Mouse (Mus musculus) neural tube, embryonic 12.5 days (tissue): Measurements from ENCODE around the gene Plpp2. TPM values are rescaled to one million over a fixed set of nuclear protein-coding genes. Genes with fewer than 3 reads are reported as not detected.

Source experiments
- ATAC-seq: fragments of 200-750 bp; cut with Nextera tagmentation; 2 replicates; pipeline ENCODE4 v1.8.0; 2017; ENCODE audit warnings: low read depth, mild to moderate bottlenecking, moderate TSS enrichment, moderate library complexity; ENCODE audit not compliant: low FRiP score
- H3K27ac ChIP-seq: fragments of 300-500 bp; sonication (generic); 2 replicates; pipeline ENCODE4 v1.5.1; 2016
- H3K27me3 ChIP-seq: fragments of 300-500 bp; sonication (generic); replicated peaks from 2 replicates; pipeline ENCODE4 v1.6.1; 2016; ENCODE audit warnings: mild to moderate bottlenecking
- H3K36me3 ChIP-seq: fragments of 300-500 bp; sonication (generic); 2 replicates; pipeline ENCODE4 v1.6.1; 2016; ENCODE audit warnings: mild to moderate bottlenecking
- H3K4me1 ChIP-seq: fragments of 300-500 bp; sonication (generic); 2 replicates; pipeline ENCODE4 v1.6.1; 2016
- H3K4me2 ChIP-seq: fragments of 300-500 bp; sonication (generic); replicated peaks from 2 replicates; pipeline ENCODE4 v1.6.1; 2016; ENCODE audit warnings: mild to moderate bottlenecking
- H3K4me3 ChIP-seq: fragments of 300-500 bp; sonication (generic); 2 replicates; pipeline ENCODE4 v1.5.1; 2016
- H3K9ac ChIP-seq: fragments of 300-500 bp; sonication (generic); 2 replicates; pipeline ENCODE4 v1.6.1; 2016; ENCODE audit warnings: mild to moderate bottlenecking
- H3K9me3 ChIP-seq: fragments of 300-500 bp; sonication (generic); 2 replicates; pipeline ENCODE4 v1.6.1; 2016; ENCODE audit warnings: mild to moderate bottlenecking
- WGBS: fragments of 180-500 bp; shearing (Covaris S2); methylation state at CpG from one replicate; pipeline ENCODE4 v1.1.7; 2016; 5-methylcytosine and 5-hydroxymethylcytosine counted together
- polyA plus RNA-seq: library from polyadenylated mRNA; unstranded; fragments of >200 nt; fragmentation: Nextera tagmentation; extraction: Ambion mirVana; gene quantifications from 2 replicates; pipeline ENCODE4 v1.2.1, GENCODE M21; 2016

Plpp2 gene
- polyA plus RNA-seq, 1 experiment from 2014 or later = 17.9 TPM

- H3K27me3 ChIP-seq = no peaks in the 10 kb centered on the region
- H3K4me2 ChIP-seq = no peak overlapping the region
- no peaks in the 10 kb centered on the region for H3K36me3 ChIP-seq
- H3K4me3 ChIP-seq = no peak overlapping the region
- no peak for ATAC-seq
- no peak overlapping the region for H3K9ac ChIP-seq
- WGBS = 89% methylated on average over 5 of the region's 5 CpGs
- H3K27ac ChIP-seq = no peak overlapping the region
- peaks cover 4% of the 10 kb centered on the region; the same call in 1 of the 2 replicates for H3K9me3 ChIP-seq
- H3K4me1 ChIP-seq = no peaks in the 10 kb centered on the region
Observed at GRCm38 (mm10) chr10:79569921-79570320, 36.3 kb upstream of the Plpp2 start.

- WGBS = 87% methylated on average over 2 of the region's 2 CpGs
Observed at GRCm38 (mm10) chr10:79559716-79560115, 26.1 kb upstream of the Plpp2 start.

DNA sequence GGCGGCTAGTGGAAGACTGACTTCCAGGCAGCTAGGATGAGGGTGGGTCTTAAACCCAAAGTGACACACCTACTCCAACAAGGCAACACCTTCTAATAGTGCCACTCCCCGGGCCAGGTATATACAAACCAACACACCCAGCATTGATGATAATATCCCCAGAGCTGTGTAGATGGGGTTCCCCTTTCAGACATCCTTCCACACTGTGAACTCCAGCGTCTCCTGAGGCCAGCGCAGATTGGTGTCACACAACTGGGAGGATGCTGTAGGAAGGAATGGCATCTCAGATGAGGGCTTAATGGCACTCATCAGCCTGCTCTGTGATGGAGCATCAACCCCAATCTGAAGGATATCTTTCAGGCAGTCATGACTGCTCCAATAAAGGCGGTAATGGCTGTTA, 23.9 kb upstream of the Plpp2 start:
- ATAC-seq = no peak

More at GRCm38 (mm10) chr10:79559716-79560115, 26.1 kb upstream of the Plpp2 start:
- Histone ChIP-seq H3K4me1 (no peaks in the 10 kb centered on the region; the same call in 1 of the 2 replicates), H3K9me3 (peaks cover 5% of the 10 kb centered on the region; the same call in 1 of the 2 replicates), H3K4me2 (no peak overlapping the region), H3K36me3 (no peaks in the 10 kb centered on the region), H3K9ac (no peak overlapping the region), H3K27me3 (no peaks in the 10 kb centered on the region), H3K27ac (no peak overlapping the region), H3K4me3 (no peak overlapping the region)
- no peak for ATAC-seq

DNA sequence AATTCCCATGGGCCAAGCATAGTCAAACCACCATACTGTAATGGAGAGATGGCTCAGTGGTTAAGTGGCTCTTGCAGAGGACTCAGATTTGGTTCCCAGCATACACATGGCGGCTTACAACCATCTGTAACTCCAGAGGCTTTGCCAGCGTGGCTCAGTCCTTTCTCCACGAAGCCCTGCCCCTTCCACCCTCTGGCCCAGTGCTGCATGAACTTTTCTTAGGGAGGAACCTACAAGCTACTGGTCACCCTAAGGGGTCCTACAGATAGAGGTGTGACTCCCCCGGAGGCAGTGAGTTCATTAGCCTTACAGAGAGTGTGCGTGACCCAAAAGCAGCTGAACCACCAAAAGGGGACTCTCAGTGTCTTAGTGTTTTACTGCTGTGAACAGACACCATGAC, 23.4 kb upstream of the Plpp2 start:
- no peaks in the 10 kb centered on the region for H3K27me3 ChIP-seq
- H3K4me1 ChIP-seq = peaks cover 22% of the 10 kb centered on the region
- H3K36me3 ChIP-seq = no peaks in the 10 kb centered on the region
- WGBS = 93% methylated on average over 5 of the region's 5 CpGs
- H3K4me3 ChIP-seq = no peak overlapping the region
- H3K27ac ChIP-seq = no peak overlapping the region
- H3K4me2 ChIP-seq = no peak overlapping the region
- H3K9ac ChIP-seq = no peak overlapping the region
- no peak for ATAC-seq
- no peaks in the 10 kb centered on the region for H3K9me3 ChIP-seq

More for the DNA sequence above, 23.9 kb upstream of the Plpp2 start:
- no peaks in the 10 kb centered on the region for H3K27me3 ChIP-seq
- no peak overlapping the region for H3K27ac ChIP-seq
- no peak overlapping the region for H3K4me3 ChIP-seq
- H3K9me3 ChIP-seq = no peaks in the 10 kb centered on the region
- H3K4me2 ChIP-seq = no peak overlapping the region
- H3K4me1 ChIP-seq = peaks cover 18% of the 10 kb centered on the region
- H3K36me3 ChIP-seq = no peaks in the 10 kb centered on the region
- no peak overlapping the region for H3K9ac ChIP-seq
- WGBS = 93% methylated on average over 5 of the region's 5 CpGs

DNA sequence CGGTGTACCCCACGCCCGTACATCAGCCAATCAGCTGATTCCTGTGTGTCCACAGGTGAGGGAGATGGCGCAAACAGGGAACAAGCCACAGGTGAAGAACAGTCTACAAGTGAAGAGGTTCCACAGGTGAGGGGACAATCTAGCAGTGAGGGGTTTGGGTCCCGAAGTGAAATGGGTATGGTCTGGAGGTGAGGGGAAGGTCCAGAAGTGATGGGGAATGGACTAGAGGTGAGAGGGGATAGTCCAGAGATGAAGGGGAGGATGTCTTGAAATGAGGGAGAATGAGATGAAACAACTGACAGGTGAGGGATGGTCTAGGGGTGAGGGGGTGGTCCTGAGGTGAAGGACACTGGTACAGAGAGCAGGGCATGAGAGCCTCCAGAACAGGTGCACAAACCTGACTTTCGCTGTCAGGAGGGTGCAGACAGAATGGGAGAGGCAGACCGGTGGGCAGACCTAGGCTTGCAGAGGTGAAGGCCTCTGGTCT, 21.7 kb upstream of the Plpp2 start:
- H3K4me1 ChIP-seq = peaks cover 22% of the 10 kb centered on the region
- H3K36me3 ChIP-seq = peaks cover under 1% of the 10 kb centered on the region
- no peaks in the 10 kb centered on the region for H3K27me3 ChIP-seq
- peak overlapping the region; percentile 90 for H3K4me2 ChIP-seq
- ATAC-seq = peak; percentile 14; the same call in 1 of the 2 replicates
- H3K9ac ChIP-seq = peak overlapping the region; percentile 94
- H3K4me3 ChIP-seq = peak overlapping the region; percentile 95
- no peaks in the 10 kb centered on the region for H3K9me3 ChIP-seq
- 25% methylated on average over 7 of the region's 7 CpGs for WGBS
- H3K27ac ChIP-seq = no peak overlapping the region

GRCm38 (mm10) chr10:79554330-79555237, 21.0 kb upstream of the Plpp2 start, which contains the start of gene Mier2:
Gene Mier2, minus strand, starts transcription at chr10:79555199.
- ATAC-seq = peak; percentile 87
- H3K4me3 ChIP-seq = peak within 1 kb of the TSS; percentile 95
- H3K27me3 ChIP-seq = no peaks in the 10 kb centered on the region
- peak within 1 kb of the TSS; percentile 94 for H3K9ac ChIP-seq
- H3K4me1 ChIP-seq = peaks cover 22% of the 10 kb centered on the region
- peak within 1 kb of the TSS; percentile 90 for H3K4me2 ChIP-seq
- WGBS = under 1% methylated on average over 102 of the region's 108 CpGs
- H3K9me3 ChIP-seq = no peaks in the 10 kb centered on the region
- peaks cover 8% of the 10 kb centered on the region for H3K36me3 ChIP-seq
- 0 out of 2 replicates have a peak within 1 kb of the TSS, but pooled peaks have one; percentile 46 for H3K27ac ChIP-seq

GRCm38 (mm10) chr10:79553691-79554090, 20.1 kb upstream of the Plpp2 start:
- WGBS = 44% methylated on average over 10 of the region's 10 CpGs
- ATAC-seq = 0 out of 2 replicates have a peak, but pooled peaks have one; percentile 3
- H3K9me3 ChIP-seq = no peaks in the 10 kb centered on the region
- peak overlapping the region; percentile 95 for H3K4me3 ChIP-seq
- H3K27ac ChIP-seq = no peak overlapping the region
- H3K4me2 ChIP-seq = peak overlapping the region; percentile 90
- H3K9ac ChIP-seq = peak overlapping the region; percentile 94; the same call in 1 of the 2 replicates
- H3K36me3 ChIP-seq = peaks cover 17% of the 10 kb centered on the region
- H3K27me3 ChIP-seq = no peaks in the 10 kb centered on the region
- H3K4me1 ChIP-seq = peaks cover 22% of the 10 kb centered on the region

DNA sequence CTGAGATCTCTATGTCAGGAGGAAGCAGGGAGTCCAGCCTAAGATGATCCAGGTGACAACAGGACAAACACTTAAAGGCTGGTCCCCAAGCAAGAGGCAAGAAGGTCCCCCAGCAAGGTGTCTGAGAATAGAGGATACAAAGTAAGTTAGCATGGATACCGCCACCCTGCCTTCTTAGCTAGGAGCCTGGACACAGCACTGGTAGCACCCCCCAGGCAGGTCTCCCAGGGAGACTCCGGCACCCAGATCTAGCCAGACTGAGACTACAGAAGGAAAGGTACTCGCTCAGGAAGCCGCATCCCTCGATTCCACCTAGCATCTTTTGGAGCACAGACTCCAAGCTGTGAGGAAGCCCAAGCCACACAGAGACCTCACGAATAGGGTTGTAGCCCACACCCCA, 19.6 kb upstream of the Plpp2 start:
- WGBS = 92% methylated on average over 6 of the region's 6 CpGs
- Histone ChIP-seq H3K4me1 (peaks cover 22% of the 10 kb centered on the region), H3K9me3 (no peaks in the 10 kb centered on the region), H3K4me3 (peak overlapping the region; percentile 95; the same call in 1 of the 2 replicates), H3K36me3 (peaks cover 22% of the 10 kb centered on the region), H3K27ac (no peak overlapping the region), H3K27me3 (no peaks in the 10 kb centered on the region), H3K4me2 (peak overlapping the region; percentile 90), H3K9ac (no peak overlapping the region)
- ATAC-seq = no peak

DNA sequence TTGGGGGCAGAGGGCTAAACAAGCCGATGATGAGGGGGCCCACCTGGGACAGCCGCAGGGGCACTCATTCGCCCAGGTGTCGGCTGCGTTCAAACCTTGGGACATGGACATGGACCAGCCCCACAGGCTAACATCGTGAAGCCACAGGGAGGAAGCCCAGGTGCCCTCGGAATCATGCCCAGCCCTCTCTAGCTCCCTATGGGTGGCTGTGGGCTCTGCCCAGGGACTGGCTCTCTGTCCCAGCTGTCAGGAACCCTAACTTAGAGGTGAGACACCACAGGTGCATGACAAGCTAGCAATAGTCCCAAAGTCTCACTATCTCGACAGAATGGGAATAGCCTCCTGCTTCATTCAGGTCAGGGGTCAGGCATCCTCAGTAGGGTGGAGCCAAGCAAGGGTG, 18.9 kb upstream of the Plpp2 start:
- no peak overlapping the region for H3K4me3 ChIP-seq
- no peak overlapping the region for H3K9ac ChIP-seq
- no peak overlapping the region for H3K27ac ChIP-seq
- H3K27me3 ChIP-seq = no peaks in the 10 kb centered on the region
- no peak for ATAC-seq
- no peaks in the 10 kb centered on the region for H3K9me3 ChIP-seq
- 86% methylated on average over 8 of the region's 8 CpGs for WGBS
- H3K36me3 ChIP-seq = peaks cover 28% of the 10 kb centered on the region
- H3K4me1 ChIP-seq = peaks cover 22% of the 10 kb centered on the region
- H3K4me2 ChIP-seq = no peak overlapping the region

GRCm38 (mm10) chr10:79550366-79550765, 16.8 kb upstream of the Plpp2 start:
- no peaks in the 10 kb centered on the region for H3K9me3 ChIP-seq
- 86% methylated on average over 9 of the region's 9 CpGs for WGBS
- H3K4me3 ChIP-seq = no peak overlapping the region
- H3K4me1 ChIP-seq = peaks cover 22% of the 10 kb centered on the region
- no peak for ATAC-seq
- no peak overlapping the region for H3K9ac ChIP-seq
- no peak overlapping the region for H3K4me2 ChIP-seq
- H3K27ac ChIP-seq = no peak overlapping the region
- peaks cover 50% of the 10 kb centered on the region for H3K36me3 ChIP-seq
- H3K27me3 ChIP-seq = no peaks in the 10 kb centered on the region

DNA sequence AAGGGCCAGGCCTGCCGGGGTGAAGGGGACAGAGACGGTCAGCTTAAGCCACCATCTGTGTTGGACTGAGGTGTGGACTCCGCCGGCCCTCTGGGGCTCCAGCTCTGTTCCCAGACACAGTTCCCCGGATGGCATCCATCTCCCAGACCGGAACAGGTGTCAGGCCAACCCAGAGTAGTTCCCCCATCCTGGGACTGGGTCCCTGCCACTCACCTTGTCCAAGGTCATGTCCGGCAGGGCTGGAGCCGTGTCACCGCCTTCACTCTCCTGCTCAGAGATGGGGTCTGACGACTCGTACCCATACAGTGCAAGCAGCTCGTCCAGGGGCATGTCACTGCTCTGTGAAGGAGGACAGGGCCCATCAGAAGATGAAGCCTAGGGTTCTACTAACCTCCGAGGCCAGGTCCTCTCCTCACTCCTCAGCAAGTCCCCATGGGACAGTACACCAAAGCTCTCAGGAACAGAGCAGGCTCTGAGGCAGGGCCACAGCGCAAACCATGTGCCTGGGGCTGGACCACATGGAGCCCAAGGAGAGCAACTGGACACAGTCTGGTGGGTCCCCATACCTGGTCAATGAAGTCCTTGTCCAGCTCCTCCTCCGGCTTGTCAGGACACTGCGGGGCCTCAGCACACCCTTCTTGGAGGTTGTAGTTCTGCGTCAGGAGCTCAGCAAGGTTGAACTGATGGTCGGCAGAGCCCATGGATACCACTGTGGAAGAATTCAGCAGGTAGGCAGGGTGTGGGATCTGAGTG, 15.6 kb upstream of the Plpp2 start:
- Histone ChIP-seq H3K27ac (no peak overlapping the region), H3K27me3 (no peaks in the 10 kb centered on the region), H3K9me3 (no peaks in the 10 kb centered on the region), H3K4me3 (no peak overlapping the region), H3K9ac (no peak overlapping the region), H3K4me2 (no peak overlapping the region), H3K4me1 (peaks cover 20% of the 10 kb centered on the region), H3K36me3 (peaks cover 62% of the 10 kb centered on the region)
- no peak for ATAC-seq
- WGBS = 96% methylated on average over 18 of the region's 18 CpGs

DNA sequence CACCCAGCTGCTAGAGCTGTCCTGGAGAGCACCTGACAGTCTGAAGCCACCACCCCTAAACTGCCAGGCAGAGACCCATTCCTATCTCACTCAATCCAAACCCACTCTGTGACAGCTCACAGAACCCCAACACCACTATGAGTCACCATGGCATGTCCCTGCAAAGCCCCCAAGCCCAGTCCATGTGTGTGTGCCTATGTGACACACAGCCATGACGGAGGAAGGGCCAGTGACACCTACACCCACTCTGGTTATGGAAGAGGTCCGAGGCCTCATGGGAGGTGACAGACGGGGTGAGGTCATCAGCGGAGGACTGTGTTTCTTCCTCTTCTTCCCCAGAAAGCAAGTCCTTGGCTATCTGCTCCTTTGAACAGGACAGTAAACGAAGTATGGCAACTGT, 14.9 kb upstream of the Plpp2 start:
- Histone ChIP-seq H3K27me3 (no peaks in the 10 kb centered on the region), H3K9ac (no peak overlapping the region), H3K4me1 (peaks cover 14% of the 10 kb centered on the region), H3K9me3 (no peaks in the 10 kb centered on the region), H3K27ac (no peak overlapping the region), H3K36me3 (peaks cover 68% of the 10 kb centered on the region), H3K4me3 (no peak overlapping the region), H3K4me2 (no peak overlapping the region)
- ATAC-seq = no peak
- 99% methylated on average over 5 of the region's 5 CpGs for WGBS
